Mouse (Mus musculus): ENCODE data around the gene Zfp428.

Gene Zfp428

GRCm38 (mm10) chr7:24506838-24507725, at the start of gene Zfp428:
Gene Zfp428 (plus strand): TSS chr7:24507006.
- DNase-seq (ENCODE audit: low read depth, low spot score), result peak; percentile 60

- DNase-seq (ENCODE audit: low read depth, low spot score), result peak; percentile 94
Observed at GRCm38 (mm10) chr7:24457726-24458370, 49.0 kb upstream of the Zfp428 start.

DNA sequence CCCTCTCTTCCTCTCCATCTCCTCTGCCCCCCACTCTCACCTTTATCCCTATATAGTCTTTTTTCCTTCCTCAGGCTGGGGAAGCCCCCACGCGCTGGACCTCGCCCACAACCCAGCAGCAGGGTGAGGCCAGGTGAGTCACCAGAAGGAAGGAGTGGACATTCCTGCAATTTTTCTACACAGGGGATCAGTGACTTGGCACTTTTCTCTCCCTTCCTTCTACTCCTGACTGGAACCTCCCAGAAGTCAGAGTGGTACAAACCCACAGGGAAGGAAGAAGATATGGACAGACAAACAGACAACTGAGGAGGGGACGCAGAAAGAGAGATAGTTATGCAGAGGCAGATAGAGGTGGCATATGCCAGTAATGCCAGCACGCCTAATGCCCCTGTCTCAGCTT, 47.4 kb upstream of the Zfp428 start:
- DNase-seq (ENCODE audit: low read depth, low spot score), result no peak

- DNase-seq (ENCODE audit: low read depth, low spot score), result no peak
Observed at GRCm38 (mm10) chr7:24459843-24460242, 47.0 kb upstream of the Zfp428 start.

GRCm38 (mm10) chr7:24461376-24462051, 45.3 kb upstream of the Zfp428 start:
- DNase-seq (ENCODE audit: low read depth, low spot score), result peak; percentile 50

DNA sequence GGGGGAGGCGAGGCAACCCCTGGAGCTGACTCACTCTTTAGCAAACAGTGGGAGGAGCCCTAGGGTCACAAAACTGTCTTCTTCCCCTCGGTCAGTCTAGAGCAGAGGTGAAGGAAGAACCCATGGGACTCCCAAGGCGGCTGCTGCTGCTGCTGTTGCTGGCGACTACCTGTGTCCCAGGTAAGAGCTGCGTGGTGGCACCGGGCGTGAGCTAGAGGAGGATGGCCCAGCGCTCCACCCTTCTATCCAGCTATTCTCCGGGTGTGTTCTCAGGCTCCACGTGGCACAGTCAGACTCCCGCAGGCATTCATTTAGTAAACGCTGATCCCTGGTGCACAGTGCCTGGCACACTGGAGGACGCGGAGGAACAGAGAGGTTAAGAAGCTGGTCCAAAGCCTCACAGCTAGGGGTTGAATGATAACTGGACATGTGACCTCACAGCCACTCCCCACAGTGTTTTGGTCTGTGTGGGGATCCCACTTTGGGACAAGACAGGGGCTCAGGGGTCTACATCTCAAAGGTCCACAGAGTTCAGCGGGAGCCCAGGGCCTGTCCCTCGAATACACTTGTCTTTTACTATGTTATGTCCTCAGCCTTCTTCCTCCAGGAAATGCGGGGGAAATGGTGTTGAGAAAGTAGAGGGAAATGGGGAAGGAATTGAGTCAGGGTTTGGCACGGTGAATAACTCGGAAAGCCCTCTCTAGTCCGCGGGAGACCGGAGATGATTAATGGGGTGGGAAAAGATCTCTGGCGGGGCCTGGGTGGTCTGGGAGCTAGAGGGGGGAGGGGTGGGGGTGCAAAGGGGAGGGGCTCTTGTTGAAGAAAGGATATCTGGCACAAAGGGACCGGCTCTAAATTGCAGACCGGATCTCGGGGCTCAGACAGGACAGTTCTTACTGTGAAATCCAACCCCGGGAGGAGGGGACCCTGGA, 44.2 kb upstream of the Zfp428 start, which contains the start of gene Plaur:
Gene Plaur (plus strand): TSS at position 97 of the 932 bp plus-strand sequence.
- DNase-seq (ENCODE audit: low read depth, low spot score), result peak; percentile 48

- no peak for DNase-seq (ENCODE audit: low read depth, low spot score)
Observed at GRCm38 (mm10) chr7:24466835-24467234, 40.0 kb upstream of the Zfp428 start.

DNA sequence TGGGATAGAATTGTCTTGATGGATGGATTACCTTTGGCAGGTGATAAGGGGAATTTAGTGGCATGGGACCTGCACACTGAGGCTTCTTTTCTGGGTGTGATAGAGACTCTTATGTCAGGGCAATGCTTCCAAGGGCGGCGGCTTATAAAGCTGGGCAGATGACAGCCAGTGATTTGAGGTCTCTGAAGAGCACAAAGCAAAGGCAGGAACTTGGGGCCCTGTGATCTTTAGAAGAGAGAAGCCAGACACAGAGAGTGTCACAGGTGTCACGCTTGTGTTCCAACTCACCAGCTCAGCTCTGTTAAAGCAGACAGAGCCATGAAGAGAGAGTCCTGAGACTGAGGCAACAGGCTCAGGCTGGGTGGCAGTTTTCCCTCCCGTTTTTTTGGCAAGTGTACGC, 38.9 kb upstream of the Zfp428 start:
- peak; percentile 67 for DNase-seq (ENCODE audit: low read depth, low spot score)

- DNase-seq (ENCODE audit: low read depth, low spot score), result peak; percentile 70
Observed at GRCm38 (mm10) chr7:24469126-24469525, 37.7 kb upstream of the Zfp428 start.

GRCm38 (mm10) chr7:24470356-24470755, 36.5 kb upstream of the Zfp428 start:
- DNase-seq (ENCODE audit: low read depth, low spot score), result no peak

GRCm38 (mm10) chr7:24472442-24472841, 34.4 kb upstream of the Zfp428 start:
- DNase-seq (ENCODE audit: low read depth, low spot score), result no peak

DNA sequence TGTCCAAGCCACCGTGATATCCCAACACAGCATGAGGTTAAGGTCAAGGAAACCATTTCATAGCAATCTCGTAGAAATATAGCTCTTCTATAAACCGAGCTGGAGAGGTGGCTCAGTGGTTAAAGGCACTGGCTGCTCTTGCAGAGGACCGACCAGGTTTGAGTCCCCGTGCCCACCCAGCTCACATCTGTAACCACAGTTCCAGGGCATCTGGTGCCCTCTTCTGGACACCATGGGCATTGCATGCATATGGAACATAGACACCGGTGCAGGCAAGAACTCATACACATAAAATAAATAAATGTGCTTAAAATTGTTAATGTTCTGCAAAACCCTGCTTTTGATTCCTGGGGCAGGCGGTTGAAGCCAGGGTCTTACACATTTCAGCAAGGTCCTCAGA, 33.9 kb upstream of the Zfp428 start:
- DNase-seq (ENCODE audit: low read depth, low spot score), result peak; percentile 74

- DNase-seq (ENCODE audit: low read depth, low spot score), result peak; percentile 86
Observed at GRCm38 (mm10) chr7:24473913-24474529, 32.8 kb upstream of the Zfp428 start.

- DNase-seq (ENCODE audit: low read depth, low spot score), result no peak
Observed at GRCm38 (mm10) chr7:24474811-24475506, 31.8 kb upstream of the Zfp428 start.

DNA sequence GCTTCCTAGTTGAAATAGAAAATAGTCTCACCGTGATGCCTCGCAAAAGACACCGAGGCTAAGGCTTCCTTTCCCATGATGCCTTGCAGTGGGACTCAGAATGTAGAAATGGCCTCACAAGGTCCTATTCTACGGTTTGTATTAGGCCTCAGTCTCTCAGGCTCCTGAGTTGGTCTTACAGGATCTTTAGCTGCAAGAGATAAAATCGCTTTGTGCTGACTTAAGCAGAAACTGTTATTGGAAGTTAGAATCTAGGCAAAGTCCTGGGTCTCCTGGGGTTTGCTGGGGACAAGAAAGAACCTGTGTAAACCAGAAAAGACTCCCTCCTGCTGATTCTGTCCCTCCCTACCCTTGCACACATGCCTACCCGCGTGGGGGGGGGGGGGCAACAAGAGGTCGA, 30.5 kb upstream of the Zfp428 start:
- no peak for DNase-seq (ENCODE audit: low read depth, low spot score)

GRCm38 (mm10) chr7:24476856-24477255, 29.9 kb upstream of the Zfp428 start:
- no peak for DNase-seq (ENCODE audit: low read depth, low spot score)

DNA sequence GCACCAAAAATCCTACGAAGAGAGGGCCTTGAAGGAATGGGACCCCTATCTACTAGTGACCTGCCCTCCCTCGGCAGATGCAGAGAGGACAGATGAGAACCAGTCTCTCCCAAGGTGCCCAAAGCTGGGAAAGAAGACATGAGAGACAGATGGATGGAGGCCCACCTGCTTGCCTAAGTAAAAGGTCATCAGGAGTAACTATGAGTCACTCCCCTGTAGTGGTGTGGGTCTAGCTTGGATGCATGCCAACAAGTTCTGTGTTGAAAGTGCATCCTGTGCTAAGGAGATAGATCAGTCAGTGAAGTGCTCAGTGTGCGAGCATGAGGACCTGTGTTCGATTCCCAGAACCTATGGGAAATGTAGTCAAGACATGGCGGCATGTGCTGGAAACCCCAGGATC, 27.9 kb upstream of the Zfp428 start:
- no peak for DNase-seq (ENCODE audit: low read depth, low spot score)

GRCm38 (mm10) chr7:24479685-24480084, 27.1 kb upstream of the Zfp428 start:
- no peak for DNase-seq (ENCODE audit: low read depth, low spot score)

DNA sequence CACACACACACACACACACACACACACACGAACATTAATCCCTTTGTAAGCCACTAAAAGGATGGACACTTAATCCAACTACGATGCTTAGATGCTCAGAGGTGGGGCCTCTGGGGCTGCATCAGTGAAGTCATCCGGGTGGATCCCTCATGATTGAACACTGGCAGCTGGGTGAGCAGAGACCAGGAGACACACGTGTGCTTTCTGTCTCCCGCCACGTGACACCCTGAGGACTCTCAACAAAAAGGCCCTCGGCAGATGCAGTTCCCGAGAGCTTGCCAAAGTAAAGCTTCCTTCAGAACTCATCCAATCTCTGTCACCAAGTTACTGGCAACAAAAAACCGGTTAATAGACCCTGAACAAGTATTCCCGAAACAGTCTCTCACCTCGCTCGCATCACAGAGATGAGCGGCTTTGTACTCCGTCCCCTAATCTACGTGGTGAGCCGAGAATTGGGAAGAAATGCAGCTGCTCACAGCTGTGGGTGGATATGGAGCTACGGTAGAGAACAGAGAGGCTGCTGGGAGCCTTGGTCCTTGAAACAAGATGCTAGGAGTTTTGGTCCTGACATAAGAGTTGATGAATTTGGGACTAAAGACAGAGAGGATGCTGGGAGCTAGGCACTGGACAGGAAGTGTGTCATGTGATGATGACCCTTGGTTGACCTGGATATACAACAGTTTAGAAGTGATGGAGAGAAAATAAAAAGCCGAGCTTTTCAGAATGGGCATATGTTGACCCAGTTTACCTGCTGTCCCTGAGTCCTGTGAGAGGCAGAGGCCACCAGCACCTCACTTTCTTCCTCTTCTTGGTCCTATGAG, 26.5 kb upstream of the Zfp428 start:
- DNase-seq (ENCODE audit: low read depth, low spot score), result no peak

All from CD4-positive, CD25-positive, alpha-beta regulatory T cell, adult 2 months (primary cell).